Mouse (Mus musculus): ENCODE results near the gene Foxe3.
"Not testable (repeated sequence)": the region's sequence is repeated elsewhere in the genome, so short reads cannot be mapped to it uniquely, and the experiment has no call there.

Foxe3 gene

GRCm38 (mm10) chr4:114925917-114926312 lies at the start of gene Foxe3:
Gene Foxe3 (minus strand): TSS chr4:114926013.
- DNase-seq (ENCODE audit: low spot score): no peak

DNA sequence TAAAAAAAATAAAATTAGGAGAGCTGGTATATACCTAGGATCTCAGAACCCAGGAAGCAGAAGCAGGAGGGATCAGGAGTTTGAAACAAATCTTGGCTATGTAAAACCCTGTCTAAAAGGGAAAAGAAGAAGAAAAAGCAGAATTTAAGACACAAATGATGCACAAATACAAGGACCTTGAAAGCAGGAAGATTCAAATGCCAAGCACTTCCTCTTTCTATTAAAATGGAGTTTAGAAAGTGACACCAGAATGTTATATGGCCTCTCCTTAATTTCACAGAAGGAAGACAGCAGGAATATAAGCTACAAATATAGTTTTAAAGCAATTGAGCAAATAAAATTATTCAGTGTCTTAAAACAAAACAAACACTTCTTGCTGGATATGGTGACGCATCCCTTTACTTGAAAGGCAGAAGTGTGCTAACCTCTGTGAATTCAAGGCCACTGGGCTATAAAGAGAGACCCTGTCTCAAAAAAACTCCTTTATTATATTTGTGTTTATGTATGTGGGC lies 47.5 kb upstream of the Foxe3 start:
- no peak for DNase-seq (ENCODE audit: low spot score)

GRCm38 (mm10) chr4:114970736-114971135 lies 44.9 kb upstream of the Foxe3 start:
- no peak for DNase-seq (ENCODE audit: low spot score)

DNA sequence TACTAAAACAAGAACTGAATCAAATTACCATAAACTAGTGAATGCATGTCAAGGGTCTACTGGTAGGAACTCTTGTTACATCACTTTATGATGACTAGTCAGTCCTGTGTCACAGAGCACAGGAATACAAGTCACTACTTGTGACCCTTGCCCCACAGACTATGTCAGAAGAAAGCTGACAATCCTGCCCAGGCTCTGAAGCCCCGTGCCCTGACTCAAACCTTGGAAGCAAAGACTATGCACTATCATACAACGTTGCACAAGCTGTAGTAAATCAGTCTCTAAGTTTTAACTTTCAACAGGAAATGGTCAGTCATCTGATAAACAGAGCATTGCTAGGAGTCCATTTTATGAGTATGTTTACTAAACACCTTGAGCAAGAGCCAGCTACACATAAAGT lies 35.1 kb upstream of the Foxe3 start:
- DNase-seq (ENCODE audit: low spot score): not testable (repeated sequence)

GRCm38 (mm10) chr4:114959533-114959932 lies 33.7 kb upstream of the Foxe3 start:
- no peak for DNase-seq (ENCODE audit: low spot score)

- DNase-seq (ENCODE audit: low spot score): no peak
Observed at GRCm38 (mm10) chr4:114958786-114959185, 33.0 kb upstream of the Foxe3 start.

- DNase-seq (ENCODE audit: low spot score): no peak
Observed at GRCm38 (mm10) chr4:114958231-114958630, 32.4 kb upstream of the Foxe3 start.

GRCm38 (mm10) chr4:114957403-114957802 lies 31.6 kb upstream of the Foxe3 start:
- DNase-seq (ENCODE audit: low spot score): no peak

- DNase-seq (ENCODE audit: low spot score): no peak
Observed at GRCm38 (mm10) chr4:114953172-114953571, 27.4 kb upstream of the Foxe3 start.

DNA sequence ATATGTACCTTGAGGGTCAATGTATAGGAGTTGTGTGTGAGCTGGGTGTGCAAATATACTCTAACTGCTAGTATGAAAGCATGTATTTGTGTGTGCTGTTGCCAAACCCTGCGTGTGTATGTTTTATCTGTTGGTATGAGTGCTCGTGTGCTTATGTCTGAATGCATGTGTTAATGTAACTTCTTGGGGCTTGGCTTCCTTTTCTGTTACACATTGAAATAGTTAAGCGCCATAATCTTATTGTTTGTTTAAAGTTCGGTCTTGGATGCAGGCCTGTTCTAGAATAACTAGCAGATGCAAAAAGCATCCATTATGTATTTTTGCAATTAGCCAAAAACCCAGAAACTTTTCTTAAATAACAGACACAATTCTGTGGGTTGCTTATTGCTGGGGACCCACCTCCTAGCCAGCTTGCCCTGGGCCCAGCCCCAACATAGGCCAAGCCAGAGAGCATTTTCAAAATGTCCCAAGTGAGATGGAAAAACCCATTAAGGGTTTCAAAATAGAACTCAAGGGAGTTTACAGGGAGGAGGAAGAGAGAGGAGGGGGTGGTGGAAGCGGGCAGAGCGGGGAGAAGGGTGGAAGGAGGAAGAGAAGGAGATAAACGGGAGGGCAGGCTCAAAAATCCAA lies 22.2 kb upstream of the Foxe3 start:
- DNase-seq (ENCODE audit: low spot score): no peak

DNA sequence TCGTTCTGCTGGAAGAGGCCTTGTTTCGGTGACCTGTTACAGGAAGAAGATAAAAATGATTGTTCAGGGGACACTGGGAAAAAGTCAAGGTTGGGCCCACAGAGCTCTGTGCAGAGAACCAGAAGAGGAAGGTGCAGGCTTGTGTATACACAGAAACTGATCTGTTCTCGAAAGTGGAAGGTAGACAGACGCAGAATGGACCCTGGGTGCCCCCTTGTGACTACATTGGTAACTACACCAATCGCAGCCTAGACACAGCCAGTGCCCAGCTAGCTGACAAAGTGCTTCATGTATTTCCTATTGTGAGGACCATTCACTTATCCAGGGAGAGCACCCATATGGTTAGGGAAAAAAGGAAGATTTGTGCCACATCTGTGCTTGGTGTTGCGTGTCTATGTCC lies 21.6 kb upstream of the Foxe3 start:
- peak; percentile 64 for DNase-seq (ENCODE audit: low spot score)

- no peak for DNase-seq (ENCODE audit: low spot score)
Observed at GRCm38 (mm10) chr4:114946416-114946815, 20.6 kb upstream of the Foxe3 start.

- no peak for DNase-seq (ENCODE audit: low spot score)
Observed at GRCm38 (mm10) chr4:114945021-114945420, 19.2 kb upstream of the Foxe3 start.

GRCm38 (mm10) chr4:114942583-114942982 lies 16.8 kb upstream of the Foxe3 start:
- no peak for DNase-seq (ENCODE audit: low spot score)

DNA sequence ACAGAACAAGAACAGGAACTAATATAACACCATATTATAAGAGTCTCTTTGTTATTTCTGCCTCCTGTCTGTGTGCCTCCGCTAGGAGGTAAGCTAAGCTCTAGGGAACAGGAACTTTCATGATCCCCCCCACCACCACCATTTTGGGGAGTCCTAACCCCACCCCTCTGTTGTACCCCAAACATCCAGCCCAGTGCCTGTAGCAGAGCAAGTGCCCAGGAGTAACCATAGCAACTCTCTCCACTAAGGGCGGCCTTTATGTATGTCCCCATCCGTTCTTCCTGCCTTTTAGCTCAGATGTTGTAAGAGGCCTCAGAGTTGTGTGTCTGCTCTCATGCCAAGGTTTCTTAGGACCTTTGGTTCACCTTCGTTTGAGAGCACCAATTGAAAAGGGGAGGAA lies 16.3 kb upstream of the Foxe3 start:
- DNase-seq (ENCODE audit: low spot score): no peak

GRCm38 (mm10) chr4:114941311-114941710 lies 15.5 kb upstream of the Foxe3 start:
- no peak for DNase-seq (ENCODE audit: low spot score)

DNA sequence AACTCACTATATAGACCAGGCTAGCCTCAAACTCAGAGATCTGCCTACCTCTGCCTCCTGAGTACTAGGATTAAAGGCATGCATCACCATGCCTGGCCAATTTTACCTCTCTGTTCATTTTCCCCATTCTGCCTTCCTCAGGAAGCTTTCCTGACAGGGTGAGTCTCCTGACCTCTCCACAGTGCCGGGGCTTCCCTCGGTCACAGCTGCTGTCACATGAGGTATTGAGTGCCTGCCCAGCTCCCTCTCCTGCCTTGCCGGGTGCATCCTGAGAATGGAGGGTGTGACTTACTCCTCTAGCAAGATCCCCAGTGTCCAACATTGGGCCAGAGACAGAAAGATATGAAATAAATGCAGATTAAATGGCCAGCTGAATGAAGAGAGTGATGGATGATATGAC lies 12.4 kb upstream of the Foxe3 start:
- no peak for DNase-seq (ENCODE audit: low spot score)

DNA sequence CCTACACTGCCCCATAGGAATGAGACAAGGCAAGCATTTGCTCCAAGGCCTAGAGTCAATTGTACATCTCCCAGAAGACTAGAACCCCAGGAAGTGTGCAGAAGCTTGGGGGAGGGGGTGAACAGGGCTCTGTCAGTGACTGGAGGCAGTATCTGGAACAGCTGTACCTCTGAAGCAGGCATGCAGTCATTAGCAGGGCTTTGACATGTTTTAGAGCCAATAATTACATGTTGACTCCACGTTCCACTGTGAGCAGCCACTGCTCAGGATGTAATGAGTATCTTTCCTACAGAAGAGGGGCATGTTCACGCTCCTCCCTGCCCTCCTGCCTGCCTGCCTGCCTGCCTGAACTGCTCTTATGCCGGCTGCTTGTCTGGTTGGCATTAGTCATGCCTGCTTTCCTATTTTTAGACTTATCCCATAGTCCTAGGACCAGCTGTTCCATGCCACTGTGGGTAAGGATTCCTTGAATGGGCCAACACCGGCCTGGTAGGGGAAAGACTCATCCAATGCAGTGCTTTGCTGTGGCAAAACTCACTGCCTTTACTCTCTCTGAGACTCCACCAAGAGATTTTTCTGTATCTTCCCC lies 11.7 kb upstream of the Foxe3 start:
- no peak for DNase-seq (ENCODE audit: low spot score)

DNA sequence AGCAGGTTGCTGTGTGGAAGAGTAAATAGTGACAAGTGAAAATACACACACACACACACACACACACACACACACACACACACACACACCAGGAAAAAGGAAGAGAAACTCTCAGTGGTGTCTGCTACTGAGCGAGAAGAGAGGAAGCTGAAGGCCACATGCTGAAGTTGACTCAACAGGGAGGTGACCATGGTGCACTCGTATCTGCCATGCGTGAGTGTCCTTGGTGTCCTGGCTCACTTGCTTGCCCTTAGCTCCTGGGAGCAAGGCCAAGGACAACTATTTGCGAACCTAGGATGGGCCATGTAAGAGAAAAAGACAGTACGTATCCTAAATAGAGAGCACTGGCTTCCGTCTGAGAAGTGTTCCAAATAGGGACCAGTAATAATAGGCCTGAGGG lies 8.4 kb upstream of the Foxe3 start:
- no peak for DNase-seq (ENCODE audit: low spot score)

GRCm38 (mm10) chr4:114932747-114933146 lies 6.9 kb upstream of the Foxe3 start:
- no peak for DNase-seq (ENCODE audit: low spot score)

GRCm38 (mm10) chr4:114929155-114929554 lies 3.3 kb upstream of the Foxe3 start:
- DNase-seq (ENCODE audit: low spot score): no peak

DNA sequence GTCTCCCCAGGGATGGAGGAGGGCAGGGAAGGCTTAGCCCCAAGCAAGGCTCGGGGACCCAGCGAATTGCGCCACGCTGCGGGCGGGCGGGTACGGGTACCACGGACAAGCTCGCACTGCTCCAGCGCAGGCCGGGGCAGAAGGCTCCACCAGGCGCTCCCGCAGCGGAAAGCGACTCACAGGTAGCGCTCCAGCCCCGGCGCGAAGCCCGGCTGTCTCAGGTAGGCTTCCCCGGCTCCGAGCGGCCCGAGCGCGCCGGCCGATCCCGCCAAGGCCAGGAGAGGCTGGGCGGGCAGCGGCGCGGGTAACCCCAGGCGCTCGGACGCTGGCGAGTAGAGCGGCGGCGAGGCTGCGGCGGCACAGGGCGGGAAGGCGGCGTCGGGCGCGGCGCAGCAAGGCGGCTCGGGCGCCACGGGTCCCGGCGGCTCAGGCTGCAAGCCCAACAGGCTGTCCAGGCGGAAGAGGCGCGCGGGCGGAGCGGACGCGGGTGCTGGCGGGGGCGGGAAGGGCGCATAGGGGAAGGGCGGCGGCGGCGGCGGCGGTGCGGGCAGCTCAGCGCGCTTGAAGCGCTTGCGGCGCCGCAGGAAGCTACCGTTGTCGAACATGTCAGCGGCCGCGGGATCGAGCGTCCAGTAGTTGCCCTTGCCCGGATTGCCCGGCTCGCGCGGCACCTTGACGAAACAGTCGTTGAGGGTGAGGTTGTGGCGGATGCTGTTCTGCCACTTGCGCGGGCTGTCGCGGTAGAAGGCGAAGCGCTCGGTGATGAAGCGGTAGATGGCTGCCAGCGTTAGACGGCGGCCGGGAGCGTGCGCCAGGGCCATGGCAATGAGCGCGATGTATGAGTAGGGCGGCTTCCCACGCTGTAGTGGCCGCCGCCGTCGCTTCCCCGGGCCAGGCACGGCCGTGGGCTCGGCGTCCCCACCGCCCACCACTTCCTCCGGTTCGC lies 569 bp downstream of the Foxe3 start:
- DNase-seq (ENCODE audit: low spot score): no peak

DNA sequence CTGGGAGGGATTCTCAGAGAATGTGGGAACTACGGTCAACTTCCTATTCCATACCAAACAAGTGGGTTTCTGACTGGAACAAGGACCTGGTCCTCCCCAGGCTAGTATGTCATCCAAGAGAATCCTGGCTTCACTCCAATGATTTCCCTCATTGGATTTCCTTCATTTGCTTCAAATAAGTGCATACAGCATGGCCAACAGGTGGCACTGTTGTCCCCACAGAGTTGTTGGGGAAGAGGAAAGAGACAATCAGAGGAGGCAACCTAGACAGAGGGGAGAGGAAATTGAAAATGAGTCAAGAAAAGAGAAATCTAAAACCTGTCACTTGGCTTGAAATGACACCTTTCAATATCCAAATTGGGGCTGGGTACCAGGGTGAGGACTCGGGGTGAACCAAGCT lies 8.7 kb downstream of the Foxe3 start:
- DNase-seq (ENCODE audit: low spot score): no peak

Data from ovary, postnatal 10 days (tissue).